Mouse (Mus musculus): ENCODE results near the gene Stk32c. TPM values are rescaled to one million over a fixed set of nuclear protein-coding genes. Genes with fewer than 3 reads are reported as not detected.

Stk32c gene
- polyA plus RNA-seq, 1 experiment, result not detected

GRCm38 (mm10) chr7:139087801-139088200 lies 125.3 kb downstream of the Stk32c start:
- TF ChIP-seq GATA1 (IDR thresholded peaks at IDR 0.05; ENCODE audit: low read length), result no peak
- no peak for TF ChIP-seq TAL1 (IDR thresholded peaks at IDR 0.05; ENCODE audit: low read length)
- Histone ChIP-seq H3K27me3 (ENCODE audit: control insufficient read depth) (peaks cover 37% of the 10 kb centered on the region), H3K9me3 (ENCODE audit: control insufficient read depth, low read length) (no peaks in the 10 kb centered on the region; the same call in 1 of the 2 replicates), H3K4me3 (replicated peaks) (no peak overlapping the region), H3K4me1 (ENCODE audit: control insufficient read depth) (no peaks in the 10 kb centered on the region; the same call in 1 of the 2 replicates), H3K36me3 (ENCODE audit: control insufficient read depth) (no peaks in the 10 kb centered on the region)

- no peaks in the 10 kb centered on the region; the same call in 1 of the 2 replicates for H3K4me1 ChIP-seq (ENCODE audit: control insufficient read depth)
- TF ChIP-seq TAL1 (IDR thresholded peaks at IDR 0.05; ENCODE audit: low read length), result no peak
- no peak for TF ChIP-seq GATA1 (IDR thresholded peaks at IDR 0.05; ENCODE audit: low read length)
- H3K36me3 ChIP-seq (ENCODE audit: control insufficient read depth), result no peaks in the 10 kb centered on the region
- no peak overlapping the region for H3K4me3 ChIP-seq (replicated peaks)
- peaks cover 37% of the 10 kb centered on the region for H3K27me3 ChIP-seq (ENCODE audit: control insufficient read depth)
- H3K9me3 ChIP-seq (ENCODE audit: control insufficient read depth, low read length), result no peaks in the 10 kb centered on the region; the same call in 1 of the 2 replicates
These were observed 126.6 kb downstream of the Stk32c start for GRCm38 (mm10) chr7:139086195-139087158.

- Histone ChIP-seq H3K36me3 (ENCODE audit: control insufficient read depth) (no peaks in the 10 kb centered on the region), H3K4me3 (replicated peaks) (no peak within 1 kb of the TSS), H3K27me3 (ENCODE audit: control insufficient read depth) (peaks cover 37% of the 10 kb centered on the region), H3K4me1 (ENCODE audit: control insufficient read depth) (no peaks in the 10 kb centered on the region; the same call in 1 of the 2 replicates), H3K9me3 (ENCODE audit: control insufficient read depth, low read length) (no peaks in the 10 kb centered on the region; the same call in 1 of the 2 replicates)
- TF ChIP-seq TAL1 (IDR thresholded peaks at IDR 0.05; ENCODE audit: low read length) (no peak), GATA1 (IDR thresholded peaks at IDR 0.05; ENCODE audit: low read length) (no peak)
These were observed 127.4 kb downstream of the Stk32c start, which contains the start of gene Dpysl4 for GRCm38 (mm10) chr7:139085629-139086194. Gene Dpysl4 (plus strand): TSS chr7:139086001.

- H3K9me3 ChIP-seq (ENCODE audit: control insufficient read depth, low read length), result no peaks in the 10 kb centered on the region; the same call in 1 of the 2 replicates
- TF ChIP-seq GATA1 (IDR thresholded peaks at IDR 0.05; ENCODE audit: low read length) (no peak), TAL1 (IDR thresholded peaks at IDR 0.05; ENCODE audit: low read length) (no peak)
- no peaks in the 10 kb centered on the region for H3K36me3 ChIP-seq (ENCODE audit: control insufficient read depth)
- peaks cover 37% of the 10 kb centered on the region for H3K27me3 ChIP-seq (ENCODE audit: control insufficient read depth)
- no peaks in the 10 kb centered on the region; the same call in 1 of the 2 replicates for H3K4me1 ChIP-seq (ENCODE audit: control insufficient read depth)
- H3K4me3 ChIP-seq (replicated peaks), result no peak overlapping the region
These were observed 128.8 kb downstream of the Stk32c start for GRCm38 (mm10) chr7:139084316-139084715.

GRCm38 (mm10) chr7:139082281-139082680 lies 130.8 kb downstream of the Stk32c start:
- H3K27me3 ChIP-seq (ENCODE audit: control insufficient read depth), result peaks cover 27% of the 10 kb centered on the region
- H3K4me1 ChIP-seq (ENCODE audit: control insufficient read depth), result no peaks in the 10 kb centered on the region; the same call in 1 of the 2 replicates
- no peak for TF ChIP-seq TAL1 (IDR thresholded peaks at IDR 0.05; ENCODE audit: low read length)
- no peak for TF ChIP-seq GATA1 (IDR thresholded peaks at IDR 0.05; ENCODE audit: low read length)
- H3K4me3 ChIP-seq (replicated peaks), result no peak overlapping the region
- no peaks in the 10 kb centered on the region for H3K36me3 ChIP-seq (ENCODE audit: control insufficient read depth)
- no peaks in the 10 kb centered on the region; the same call in 1 of the 2 replicates for H3K9me3 ChIP-seq (ENCODE audit: control insufficient read depth, low read length)

GRCm38 (mm10) chr7:139081158-139081557 lies 131.9 kb downstream of the Stk32c start:
- TF ChIP-seq GATA1 (IDR thresholded peaks at IDR 0.05; ENCODE audit: low read length) (no peak), TAL1 (IDR thresholded peaks at IDR 0.05; ENCODE audit: low read length) (no peak)
- Histone ChIP-seq H3K9me3 (ENCODE audit: control insufficient read depth, low read length) (no peaks in the 10 kb centered on the region; the same call in 1 of the 2 replicates), H3K27me3 (ENCODE audit: control insufficient read depth) (peaks cover 16% of the 10 kb centered on the region)

GRCm38 (mm10) chr7:139080714-139081113 lies 132.4 kb downstream of the Stk32c start:
- no peaks in the 10 kb centered on the region; the same call in 1 of the 2 replicates for H3K9me3 ChIP-seq (ENCODE audit: control insufficient read depth, low read length)
- H3K4me3 ChIP-seq (replicated peaks), result no peak overlapping the region
- H3K36me3 ChIP-seq (ENCODE audit: control insufficient read depth), result no peaks in the 10 kb centered on the region
- peaks cover 12% of the 10 kb centered on the region for H3K27me3 ChIP-seq (ENCODE audit: control insufficient read depth)
- TF ChIP-seq GATA1 (IDR thresholded peaks at IDR 0.05; ENCODE audit: low read length) (no peak), TAL1 (IDR thresholded peaks at IDR 0.05; ENCODE audit: low read length) (no peak)
- H3K4me1 ChIP-seq (ENCODE audit: control insufficient read depth), result no peaks in the 10 kb centered on the region

More at GRCm38 (mm10) chr7:139081158-139081557, 131.9 kb downstream of the Stk32c start:
- Histone ChIP-seq H3K36me3 (ENCODE audit: control insufficient read depth) (no peaks in the 10 kb centered on the region), H3K4me1 (ENCODE audit: control insufficient read depth) (no peaks in the 10 kb centered on the region; the same call in 1 of the 2 replicates), H3K4me3 (replicated peaks) (no peak overlapping the region)

- no peak overlapping the region for H3K4me3 ChIP-seq (replicated peaks)
- H3K36me3 ChIP-seq (ENCODE audit: control insufficient read depth), result no peaks in the 10 kb centered on the region
- no peaks in the 10 kb centered on the region for H3K9me3 ChIP-seq (ENCODE audit: control insufficient read depth, low read length)
- H3K4me1 ChIP-seq (ENCODE audit: control insufficient read depth), result no peaks in the 10 kb centered on the region
- TF ChIP-seq TAL1 (IDR thresholded peaks at IDR 0.05; ENCODE audit: low read length) (no peak), GATA1 (IDR thresholded peaks at IDR 0.05; ENCODE audit: low read length) (no peak)
- no peaks in the 10 kb centered on the region for H3K27me3 ChIP-seq (ENCODE audit: control insufficient read depth)
These were observed 134.0 kb downstream of the Stk32c start for GRCm38 (mm10) chr7:139079141-139079540.

- H3K36me3 ChIP-seq (ENCODE audit: control insufficient read depth), result no peaks in the 10 kb centered on the region
- no peak overlapping the region for H3K4me3 ChIP-seq (replicated peaks)
- H3K27me3 ChIP-seq (ENCODE audit: control insufficient read depth), result no peaks in the 10 kb centered on the region
- no peaks in the 10 kb centered on the region for H3K9me3 ChIP-seq (ENCODE audit: control insufficient read depth, low read length)
- no peaks in the 10 kb centered on the region for H3K4me1 ChIP-seq (ENCODE audit: control insufficient read depth)
- no peak for TF ChIP-seq TAL1 (IDR thresholded peaks at IDR 0.05; ENCODE audit: low read length)
- no peak for TF ChIP-seq GATA1 (IDR thresholded peaks at IDR 0.05; ENCODE audit: low read length)
These were observed 134.9 kb downstream of the Stk32c start for GRCm38 (mm10) chr7:139078181-139078580.
